Mouse (Mus musculus): ENCODE measurements around the gene Dnmt3b.

Dnmt3b gene

DNA sequence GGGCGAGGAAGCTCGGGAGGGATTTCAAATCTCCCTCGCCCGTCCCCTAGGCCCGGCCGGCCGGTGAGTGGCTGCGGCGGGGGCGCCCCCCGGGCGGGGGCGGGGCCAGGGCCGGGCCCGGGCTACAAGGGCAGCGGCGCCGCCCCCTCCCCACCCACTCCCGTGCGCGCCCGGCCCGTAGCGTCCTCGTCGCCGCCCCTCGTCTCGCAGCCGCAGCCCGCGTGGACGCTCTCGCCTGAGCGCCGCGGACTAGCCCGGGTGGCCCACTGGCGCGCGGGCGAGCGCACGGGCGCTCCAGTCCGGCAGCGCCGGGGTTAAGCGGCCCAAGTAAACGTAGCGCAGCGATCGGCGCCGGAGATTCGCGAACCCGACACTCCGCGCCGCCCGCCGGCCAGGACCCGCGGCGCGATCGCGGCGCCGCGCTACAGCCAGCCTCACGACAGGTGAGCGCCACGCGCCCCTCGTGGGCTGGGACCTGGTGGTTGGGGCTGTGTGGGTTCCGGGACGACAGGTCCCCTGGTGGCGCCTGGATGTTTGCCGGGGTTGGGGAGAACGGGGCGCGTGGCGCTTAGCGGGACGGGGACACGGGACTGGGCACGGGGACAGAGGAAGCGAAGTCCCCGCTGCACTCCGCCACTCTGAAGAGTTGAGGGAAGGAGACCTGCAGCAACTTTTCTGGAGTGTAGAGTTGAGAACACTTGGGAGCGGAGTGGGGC is at the start of gene Dnmt3b:
Gene Dnmt3b (plus strand): TSS at position 153 of the 716 bp plus-strand sequence.
- peak; percentile 60 to 67 for DNase-seq (ENCODE audit: low spot score in 2 of 2)

- peak; percentile 63 to 66 for DNase-seq (ENCODE audit: low spot score in 2 of 2)
These were observed 49.1 kb upstream of the Dnmt3b start for GRCm38 (mm10) chr2:153600021-153600666.

GRCm38 (mm10) chr2:153600667-153601648 is 48.3 kb upstream of the Dnmt3b start:
- DNase-seq (ENCODE audit: low spot score in 2 of 2), result no peak

DNA sequence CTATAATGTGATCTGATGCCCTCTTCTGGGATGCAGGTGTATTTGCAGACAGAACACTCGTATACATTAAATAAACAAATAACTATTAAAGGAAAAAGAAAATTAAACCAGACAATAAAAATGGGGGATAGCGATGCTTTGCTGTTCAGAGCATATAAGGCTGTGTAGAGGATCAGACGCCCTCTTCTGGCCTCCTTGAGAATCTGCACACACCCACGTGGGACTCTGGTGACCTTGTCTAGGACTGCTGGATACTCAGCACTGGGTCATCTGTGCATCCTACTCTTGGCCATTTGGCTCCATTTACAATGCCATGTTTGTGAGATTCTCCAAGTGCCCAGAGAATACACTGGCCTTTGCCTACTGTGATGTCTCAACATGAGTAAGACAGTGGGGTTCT is 45.5 kb upstream of the Dnmt3b start:
- DNase-seq (ENCODE audit: low spot score in 2 of 2), result no peak

DNA sequence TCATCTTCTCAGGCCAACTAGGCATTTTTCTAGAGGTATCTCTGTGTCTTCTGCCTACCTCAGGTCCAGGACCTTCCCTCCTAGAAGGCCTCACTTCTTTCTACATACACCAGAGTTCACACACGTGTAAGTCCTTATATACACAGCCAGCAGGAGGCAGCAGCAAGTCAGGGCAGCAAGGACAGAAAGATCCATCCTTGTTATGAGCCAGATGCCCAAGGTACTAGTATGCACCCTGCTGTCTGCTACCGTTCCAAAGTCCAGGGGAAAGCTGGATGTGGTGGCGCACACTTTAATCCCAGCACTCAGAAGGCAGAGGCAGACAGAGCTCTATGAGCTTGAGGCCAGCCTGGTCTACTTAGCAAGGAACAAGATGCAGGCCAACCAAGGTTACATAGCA is 42.8 kb upstream of the Dnmt3b start:
- no peak for DNase-seq (ENCODE audit: low spot score in 2 of 2)

DNA sequence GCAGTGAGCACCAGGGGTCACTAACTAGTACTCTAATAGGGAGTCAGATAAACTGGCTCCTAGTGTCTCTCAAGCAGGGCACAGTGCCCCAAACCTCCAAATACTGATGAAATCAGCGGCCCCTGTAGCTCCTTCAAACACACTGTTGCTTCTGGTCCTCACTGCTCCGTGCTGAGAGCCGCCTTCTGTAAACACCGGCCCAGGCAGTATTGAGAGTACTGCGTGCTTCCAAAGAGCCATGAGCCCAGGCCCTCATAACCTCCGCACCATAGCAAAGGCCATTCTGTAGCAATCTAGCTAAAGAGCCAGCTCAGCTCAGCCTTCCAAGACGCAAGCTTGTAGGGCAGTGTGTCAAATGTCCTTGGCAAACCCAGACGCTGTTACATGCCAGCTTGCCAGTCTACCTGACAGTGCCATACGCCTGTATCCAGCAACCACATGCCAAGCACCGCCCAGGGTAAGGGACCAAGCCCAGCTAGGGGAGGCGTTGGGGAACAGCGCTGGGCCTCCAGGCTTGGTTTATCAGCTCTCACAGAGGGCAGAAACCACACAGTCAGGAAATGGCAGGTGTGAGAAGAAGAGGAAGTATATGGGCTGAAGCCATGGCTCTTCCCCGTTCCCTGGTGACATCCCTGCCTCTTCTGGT is 41.3 kb upstream of the Dnmt3b start:
- no peak for DNase-seq (ENCODE audit: low spot score in 2 of 2)

DNA sequence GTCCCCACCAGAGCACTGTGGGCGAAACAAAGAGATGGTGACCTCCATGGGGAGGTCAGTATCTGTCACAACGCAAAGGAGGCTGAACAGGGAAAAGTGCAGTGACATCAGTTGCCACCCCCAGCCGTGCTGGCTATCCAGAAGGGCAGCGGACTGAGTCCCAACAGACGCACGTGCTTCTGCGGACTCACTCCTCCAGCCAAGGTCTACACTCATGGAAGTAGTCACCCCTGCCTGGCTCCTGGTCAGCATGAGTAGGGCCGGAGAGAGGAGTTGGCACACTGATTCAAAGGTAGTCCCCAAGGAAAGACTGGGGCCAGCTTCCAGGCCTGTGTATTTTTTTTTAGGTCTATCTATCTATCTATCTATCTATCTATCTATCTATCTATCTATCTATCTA is 40.2 kb upstream of the Dnmt3b start:
- DNase-seq (ENCODE audit: low spot score in 2 of 2), result no peak

GRCm38 (mm10) chr2:153609548-153609947 is 39.7 kb upstream of the Dnmt3b start:
- peak; percentile 80 to 89 for DNase-seq (ENCODE audit: low spot score in 2 of 2)

DNA sequence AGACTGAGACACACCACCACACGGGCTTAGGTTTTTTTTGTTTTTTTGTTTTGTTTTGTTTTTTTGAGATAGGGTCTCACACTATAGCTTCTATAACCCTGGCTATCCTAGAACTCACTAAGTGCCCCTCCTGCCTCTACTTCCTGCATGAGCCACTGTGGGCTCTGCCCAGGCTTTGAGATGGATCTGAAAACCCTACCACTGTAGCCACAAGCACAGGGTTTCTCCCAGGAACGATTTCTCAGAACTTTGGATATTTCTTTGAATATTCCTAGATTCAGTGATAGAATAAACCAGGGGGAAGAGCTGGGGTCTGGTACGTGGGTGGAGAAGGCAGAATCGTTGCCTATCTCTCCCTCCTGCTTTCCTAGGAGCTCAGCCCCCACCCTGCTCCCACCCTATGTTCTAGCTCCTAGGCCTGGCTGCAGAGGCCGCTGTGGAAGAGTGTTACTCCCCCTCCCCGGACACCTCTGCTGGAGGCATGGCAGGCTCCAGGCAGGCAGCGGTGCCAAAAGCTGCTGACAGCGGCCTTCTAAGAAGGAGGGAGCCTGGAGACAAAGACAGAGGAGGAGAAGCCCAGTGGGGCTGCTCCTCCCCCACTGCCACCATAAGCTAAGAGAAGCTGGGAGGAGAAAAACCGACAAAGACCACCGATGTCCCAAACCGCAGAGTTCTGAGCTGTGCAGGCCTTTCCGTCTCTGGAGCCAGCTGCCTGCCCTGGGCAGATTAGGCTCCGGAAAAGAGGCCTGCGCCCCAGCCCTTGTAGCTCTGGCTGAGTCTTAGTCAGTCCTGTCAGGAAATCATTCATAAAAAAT is 38.6 kb upstream of the Dnmt3b start:
- no peak for DNase-seq (ENCODE audit: low spot score in 2 of 2)

DNA sequence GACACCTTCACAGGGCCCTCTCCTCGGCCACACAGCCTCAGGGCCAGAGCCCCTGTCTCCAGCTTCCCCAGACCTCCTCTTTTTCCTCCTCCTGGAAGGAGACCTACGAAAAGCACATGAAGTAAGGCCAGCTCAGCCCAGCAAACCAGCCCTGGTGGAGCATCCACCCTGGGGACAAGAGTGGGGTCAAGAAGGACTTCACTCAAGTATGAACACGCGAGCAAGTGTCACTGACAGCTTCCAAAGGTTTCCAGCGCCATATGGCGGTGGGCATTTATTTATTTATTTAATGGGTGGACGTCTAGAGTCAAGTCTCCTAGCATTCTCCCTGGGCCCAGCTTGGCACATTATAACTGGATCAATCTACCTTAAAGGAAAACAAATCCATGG is 38.0 kb upstream of the Dnmt3b start:
- no peak for DNase-seq (ENCODE audit: low spot score in 2 of 2)

DNA sequence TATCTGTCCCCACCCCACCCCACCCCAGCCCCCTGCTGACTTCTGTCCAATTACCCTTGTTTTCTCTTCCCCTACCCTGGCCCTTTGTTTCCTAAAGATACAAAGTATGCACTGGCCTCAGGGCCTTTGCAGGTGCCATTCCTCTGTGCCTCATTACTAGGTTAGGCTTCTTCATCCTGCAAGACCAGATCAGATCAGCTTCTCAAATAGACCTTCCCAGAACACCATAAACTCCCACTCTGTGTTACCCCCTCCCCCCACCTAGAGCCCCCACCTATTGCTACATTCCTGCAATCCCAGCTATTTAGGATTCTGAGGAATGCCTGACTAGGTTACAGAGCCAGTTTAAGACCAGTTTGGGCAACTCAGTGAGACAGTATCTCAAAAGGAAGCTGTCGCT is 37.5 kb upstream of the Dnmt3b start:
- no peak for DNase-seq (ENCODE audit: low spot score in 2 of 2)

- no peak for DNase-seq (ENCODE audit: low spot score in 2 of 2)
These were observed 36.5 kb upstream of the Dnmt3b start for GRCm38 (mm10) chr2:153612594-153613281.

GRCm38 (mm10) chr2:153616893-153617292 is 32.4 kb upstream of the Dnmt3b start:
- DNase-seq (ENCODE audit: low spot score in 2 of 2), result no peak

GRCm38 (mm10) chr2:153618439-153618838 is 30.8 kb upstream of the Dnmt3b start:
- DNase-seq (ENCODE audit: low spot score in 2 of 2), result no peak

DNA sequence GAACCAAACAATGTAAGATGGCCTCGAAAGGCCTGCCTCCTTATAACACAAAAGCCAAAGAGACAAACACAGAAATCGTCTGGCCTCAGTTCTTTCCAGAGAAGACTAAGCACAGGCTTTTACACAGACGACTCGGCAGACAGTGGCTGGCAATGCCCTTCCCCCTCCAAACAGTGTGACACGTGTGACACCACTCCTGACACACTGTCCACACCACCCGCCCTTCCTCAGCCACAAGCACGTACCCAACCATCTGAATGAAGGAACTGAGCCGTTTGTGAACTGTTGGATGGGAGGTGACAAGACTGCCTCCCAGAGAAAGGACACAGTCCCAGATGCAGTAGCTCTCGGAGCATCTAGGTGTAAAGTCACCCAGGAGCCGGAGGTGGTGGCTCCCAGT is 30.4 kb upstream of the Dnmt3b start:
- no peak for DNase-seq (ENCODE audit: low spot score in 2 of 2)

GRCm38 (mm10) chr2:153622449-153622848 is 26.8 kb upstream of the Dnmt3b start:
- DNase-seq (ENCODE audit: low spot score in 2 of 2), result no peak

GRCm38 (mm10) chr2:153630950-153631349 is 18.3 kb upstream of the Dnmt3b start:
- DNase-seq (ENCODE audit: low spot score in 2 of 2), result no peak

DNA sequence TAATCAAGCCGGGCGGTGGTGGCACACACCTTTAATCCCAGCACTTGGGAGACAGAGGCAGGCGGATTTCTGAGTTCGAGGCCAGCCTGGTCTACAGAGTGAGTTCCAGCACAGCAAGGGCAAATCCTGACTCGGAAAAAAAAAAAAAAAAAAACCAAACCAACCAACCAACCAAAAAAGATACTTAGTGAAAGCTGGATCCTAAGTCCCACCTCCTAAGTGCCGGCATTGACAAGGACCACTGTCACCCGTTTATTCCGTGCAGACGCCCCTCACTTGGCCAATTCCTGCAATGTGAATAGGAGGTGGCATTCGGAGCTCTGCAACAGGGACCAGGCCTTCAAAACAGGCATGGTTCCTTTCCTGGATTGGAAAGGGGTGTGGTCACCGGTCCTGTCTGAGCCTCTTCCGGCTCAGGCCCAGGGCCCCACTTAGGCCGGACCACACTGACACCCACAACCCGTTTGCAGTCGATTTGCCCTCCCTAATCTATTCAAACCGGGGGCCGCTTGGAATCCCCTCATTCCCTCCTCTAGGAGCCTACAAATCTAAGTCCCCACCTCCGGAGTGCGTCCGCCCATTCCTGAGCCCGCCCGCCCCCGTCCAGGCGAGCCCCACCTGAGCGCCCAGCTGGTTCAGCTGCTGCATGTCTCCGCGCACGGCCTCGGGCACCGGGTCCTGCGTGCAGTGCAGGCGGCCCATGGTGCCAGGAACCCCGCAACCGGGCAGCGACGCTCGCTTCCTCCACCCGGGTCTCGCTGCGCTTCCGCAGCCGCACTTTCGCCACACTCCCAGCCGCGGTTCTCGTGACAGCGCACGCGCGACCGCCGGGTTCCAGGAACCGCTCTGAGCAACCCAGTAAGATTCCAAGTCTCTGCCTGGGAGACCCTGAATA is 17.0 kb upstream of the Dnmt3b start, which contains the start of gene Commd7:
Gene Commd7 (minus strand): TSS at position 806 of the 895 bp plus-strand sequence.
- peak; percentile 78 to 85 for DNase-seq (ENCODE audit: low spot score in 2 of 2)

GRCm38 (mm10) chr2:153632871-153633226 is 16.4 kb upstream of the Dnmt3b start:
- DNase-seq (ENCODE audit: low spot score in 2 of 2), result no peak

All from urinary bladder, postnatal 4 days (tissue).